Mouse (Mus musculus): ENCODE measurements at regions not wholly inside any gene's neighbourhood (a gene's known extent, or its start where the extent isn't known, plus 50 kb on each side); places are given as distances from the start of the nearest gene placed in this dataset.
A peak's percentile ranks its signal among the peaks of the same experiment; 100 is the strongest.

- 91% methylated on average over 4 of the region's 4 CpGs for WGBS
- DNase-seq (ENCODE audit: extremely low read depth, low read depth, low spot score), result no peak
Measured at GRCm38 (mm10) chr1:119186856-119187255, 133.4 kb upstream of the Gli2 start.

GRCm38 (mm10) chr1:119183558-119184270, 130.3 kb upstream of the Gli2 start:
- H3K4me1 ChIP-seq (ENCODE audit: control insufficient read depth, insufficient read depth, low read length), result no peaks in the 10 kb centered on the region
- no peak overlapping the region for H3K27ac ChIP-seq (replicated peaks; ENCODE audit: insufficient read depth, low read depth, low read length)
- H3K36me3 ChIP-seq (ENCODE audit: control insufficient read depth, insufficient read depth, low read length), result no peaks in the 10 kb centered on the region
- peaks cover 8% of the 10 kb centered on the region; the same call in 1 of the 2 replicates for H3K27me3 ChIP-seq (ENCODE audit: control insufficient read depth, insufficient read depth, low read length)
- DNase-seq (ENCODE audit: extremely low read depth, low read depth, low spot score), result no peak
- WGBS, result 83% methylated on average over 17 of the region's 17 CpGs
- H3K4me3 ChIP-seq (ENCODE audit: insufficient read depth, low read depth, low read length), result no peak overlapping the region
- TF ChIP-seq POLR2A (IDR thresholded peaks at IDR 0.05; ENCODE audit: extremely low read depth, insufficient read depth, low read length) (no peak), CTCF (IDR thresholded peaks at IDR 0.05; ENCODE audit: low read depth, low read length) (no peak)
- no peak overlapping the region for H3K9ac ChIP-seq (ENCODE audit: low read depth, low read length)
- no peaks in the 10 kb centered on the region for H3K79me2 ChIP-seq (ENCODE audit: control insufficient read depth, insufficient read depth, low read length)

More at GRCm38 (mm10) chr1:119186856-119187255, 133.4 kb upstream of the Gli2 start:
- Histone ChIP-seq H3K9ac (ENCODE audit: low read depth, low read length) (no peak overlapping the region), H3K36me3 (ENCODE audit: control insufficient read depth, insufficient read depth, low read length) (no peaks in the 10 kb centered on the region), H3K79me2 (ENCODE audit: control insufficient read depth, insufficient read depth, low read length) (no peaks in the 10 kb centered on the region), H3K4me1 (ENCODE audit: control insufficient read depth, insufficient read depth, low read length) (peaks cover 9% of the 10 kb centered on the region), H3K27ac (replicated peaks; ENCODE audit: insufficient read depth, low read depth, low read length) (no peak overlapping the region), H3K27me3 (ENCODE audit: control insufficient read depth, insufficient read depth, low read length) (peaks cover 15% of the 10 kb centered on the region), H3K4me3 (ENCODE audit: insufficient read depth, low read depth, low read length) (no peak overlapping the region)
- TF ChIP-seq CTCF (IDR thresholded peaks at IDR 0.05; ENCODE audit: low read depth, low read length), result no peak
- TF ChIP-seq POLR2A (IDR thresholded peaks at IDR 0.05; ENCODE audit: extremely low read depth, insufficient read depth, low read length), result no peak

GRCm38 (mm10) chr1:119173030-119173756, 119.8 kb upstream of the Gli2 start:
- peaks cover 7% of the 10 kb centered on the region for H3K4me1 ChIP-seq (ENCODE audit: control insufficient read depth, insufficient read depth, low read length)
- no peaks in the 10 kb centered on the region for H3K79me2 ChIP-seq (ENCODE audit: control insufficient read depth, insufficient read depth, low read length)
- H3K4me3 ChIP-seq (ENCODE audit: insufficient read depth, low read depth, low read length), result no peak overlapping the region
- no peaks in the 10 kb centered on the region for H3K27me3 ChIP-seq (ENCODE audit: control insufficient read depth, insufficient read depth, low read length)
- peak; percentile 89 for DNase-seq (ENCODE audit: extremely low read depth, low read depth, low spot score)
- H3K36me3 ChIP-seq (ENCODE audit: control insufficient read depth, insufficient read depth, low read length), result no peaks in the 10 kb centered on the region
- no peak for TF ChIP-seq CTCF (IDR thresholded peaks at IDR 0.05; ENCODE audit: low read depth, low read length)
- no peak for TF ChIP-seq POLR2A (IDR thresholded peaks at IDR 0.05; ENCODE audit: extremely low read depth, insufficient read depth, low read length)
- H3K27ac ChIP-seq (replicated peaks; ENCODE audit: insufficient read depth, low read depth, low read length), result no peak overlapping the region
- no peak overlapping the region for H3K9ac ChIP-seq (ENCODE audit: low read depth, low read length)
- WGBS, result 36% methylated on average over 5 of the region's 5 CpGs

- Histone ChIP-seq H3K79me2 (ENCODE audit: control insufficient read depth, insufficient read depth, low read length) (no peaks in the 10 kb centered on the region), H3K27me3 (ENCODE audit: control insufficient read depth, insufficient read depth, low read length) (no peaks in the 10 kb centered on the region), H3K4me1 (ENCODE audit: control insufficient read depth, insufficient read depth, low read length) (peaks cover 9% of the 10 kb centered on the region), H3K9ac (ENCODE audit: low read depth, low read length) (no peak overlapping the region), H3K27ac (replicated peaks; ENCODE audit: insufficient read depth, low read depth, low read length) (no peak overlapping the region), H3K4me3 (ENCODE audit: insufficient read depth, low read depth, low read length) (no peak overlapping the region), H3K36me3 (ENCODE audit: control insufficient read depth, insufficient read depth, low read length) (no peaks in the 10 kb centered on the region)
- TF ChIP-seq POLR2A (IDR thresholded peaks at IDR 0.05; ENCODE audit: extremely low read depth, insufficient read depth, low read length), result no peak
- no peak for TF ChIP-seq CTCF (IDR thresholded peaks at IDR 0.05; ENCODE audit: low read depth, low read length)
- DNase-seq (ENCODE audit: extremely low read depth, low read depth, low spot score), result no peak
- WGBS, result 89% methylated on average over 5 of the region's 5 CpGs
Measured at GRCm38 (mm10) chr1:119167443-119167842, 114.0 kb upstream of the Gli2 start.

- Histone ChIP-seq H3K4me1 (ENCODE audit: control insufficient read depth, insufficient read depth, low read length) (peaks cover 9% of the 10 kb centered on the region), H3K27me3 (ENCODE audit: control insufficient read depth, insufficient read depth, low read length) (no peaks in the 10 kb centered on the region), H3K36me3 (ENCODE audit: control insufficient read depth, insufficient read depth, low read length) (no peaks in the 10 kb centered on the region), H3K4me3 (ENCODE audit: insufficient read depth, low read depth, low read length) (no peak overlapping the region), H3K27ac (replicated peaks; ENCODE audit: insufficient read depth, low read depth, low read length) (no peak overlapping the region), H3K9ac (ENCODE audit: low read depth, low read length) (no peak overlapping the region), H3K79me2 (ENCODE audit: control insufficient read depth, insufficient read depth, low read length) (no peaks in the 10 kb centered on the region)
- 95% methylated on average over 7 of the region's 7 CpGs for WGBS
- no peak for DNase-seq (ENCODE audit: extremely low read depth, low read depth, low spot score)
- TF ChIP-seq POLR2A (IDR thresholded peaks at IDR 0.05; ENCODE audit: extremely low read depth, insufficient read depth, low read length), result no peak
Measured at GRCm38 (mm10) chr1:119166286-119166685, 112.9 kb upstream of the Gli2 start.

- H3K36me3 ChIP-seq (ENCODE audit: control insufficient read depth, insufficient read depth, low read length), result no peaks in the 10 kb centered on the region
- no peak overlapping the region for H3K9ac ChIP-seq (ENCODE audit: low read depth, low read length)
- H3K27ac ChIP-seq (replicated peaks; ENCODE audit: insufficient read depth, low read depth, low read length), result no peak overlapping the region
- no peaks in the 10 kb centered on the region for H3K79me2 ChIP-seq (ENCODE audit: control insufficient read depth, insufficient read depth, low read length)
- no peaks in the 10 kb centered on the region for H3K27me3 ChIP-seq (ENCODE audit: control insufficient read depth, insufficient read depth, low read length)
- H3K4me3 ChIP-seq (ENCODE audit: insufficient read depth, low read depth, low read length), result no peak overlapping the region
- no peak for DNase-seq (ENCODE audit: extremely low read depth, low read depth, low spot score)
- TF ChIP-seq CTCF (IDR thresholded peaks at IDR 0.05; ENCODE audit: low read depth, low read length), result no peak
- no peak for TF ChIP-seq POLR2A (IDR thresholded peaks at IDR 0.05; ENCODE audit: extremely low read depth, insufficient read depth, low read length)
- H3K4me1 ChIP-seq (ENCODE audit: control insufficient read depth, insufficient read depth, low read length), result peaks cover 9% of the 10 kb centered on the region
- 81% methylated on average over 5 of the region's 5 CpGs for WGBS
Measured at GRCm38 (mm10) chr1:119164811-119165210, 111.4 kb upstream of the Gli2 start.
